Mouse (Mus musculus): ENCODE measurements around the gene Trp53. TPM values are rescaled to one million over a fixed set of nuclear protein-coding genes. Genes with fewer than 3 reads are reported as not detected.

Trp53 gene
- total RNA-seq, 4 experiments from 2014 or later = 12.6 to 17.2 (median 13.8) TPM

DNA sequence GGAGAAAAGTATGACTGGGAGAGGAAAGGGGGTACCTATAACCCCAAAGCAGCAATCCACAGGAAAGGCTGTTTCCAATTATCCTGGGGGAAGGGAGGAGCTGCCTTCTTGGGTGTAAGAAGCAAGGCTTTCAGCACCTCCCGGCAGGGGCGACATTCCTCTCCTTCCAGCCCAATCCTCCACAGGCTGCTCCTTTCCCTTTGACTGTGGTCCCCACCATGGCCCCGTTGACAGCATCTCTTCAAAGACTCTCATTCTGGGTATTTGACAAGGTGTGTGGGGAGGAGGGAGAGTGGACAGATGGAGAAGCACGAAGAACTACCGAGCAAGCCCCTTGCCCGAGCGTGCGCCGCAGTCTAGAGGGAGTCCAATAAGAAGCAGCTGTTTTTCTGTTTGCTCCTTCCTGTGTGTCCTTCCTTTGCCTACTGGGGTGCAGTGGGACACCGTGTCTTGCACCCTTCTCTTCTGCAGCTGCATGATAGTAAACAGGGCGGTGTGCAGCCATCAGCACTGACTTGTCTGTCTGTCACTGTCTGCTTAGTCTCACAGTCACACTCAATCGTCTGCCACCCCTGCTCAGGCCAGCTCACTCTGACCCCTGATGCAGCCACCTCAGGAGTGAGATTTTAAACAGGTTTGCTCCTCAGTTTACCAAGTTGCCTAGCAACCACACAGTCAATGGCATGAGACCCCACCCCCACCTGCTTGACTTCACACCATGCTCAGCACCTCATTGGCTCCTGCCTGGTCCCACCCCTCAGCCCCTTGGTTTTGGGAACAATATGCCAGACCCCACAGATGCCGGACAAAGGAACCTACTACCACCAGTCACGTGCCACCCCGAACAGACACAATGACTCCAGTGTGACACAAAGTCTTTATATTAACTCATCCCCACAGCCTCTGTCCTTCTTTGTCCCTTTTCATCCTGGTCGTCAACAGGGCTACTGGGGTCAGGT lies 19.0 kb upstream of the Trp53 start:
- no peak for DNase-seq (ENCODE audit: low spot score in 2 of 2)

DNA sequence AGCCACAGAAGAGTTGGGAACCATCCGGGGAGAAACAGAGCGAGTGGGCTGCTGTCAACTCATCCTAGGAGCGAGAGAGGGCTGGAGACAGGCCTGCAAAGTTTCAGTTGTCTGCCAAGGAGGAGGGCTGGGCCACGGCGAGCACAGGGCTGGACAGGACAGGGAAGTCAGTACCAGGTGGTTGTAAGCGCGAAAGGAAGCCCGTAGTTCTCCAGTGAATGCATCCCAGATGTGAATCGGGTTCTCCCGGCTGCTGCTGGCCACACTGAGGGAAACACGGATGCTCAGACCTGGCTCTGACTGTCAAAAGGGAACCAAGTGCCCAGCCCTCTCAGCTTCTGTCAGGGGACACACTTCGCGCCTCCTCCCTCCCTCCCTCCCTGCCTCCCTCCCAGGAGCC lies 16.8 kb upstream of the Trp53 start:
- DNase-seq (ENCODE audit: low spot score in 2 of 2) = no peak

DNA sequence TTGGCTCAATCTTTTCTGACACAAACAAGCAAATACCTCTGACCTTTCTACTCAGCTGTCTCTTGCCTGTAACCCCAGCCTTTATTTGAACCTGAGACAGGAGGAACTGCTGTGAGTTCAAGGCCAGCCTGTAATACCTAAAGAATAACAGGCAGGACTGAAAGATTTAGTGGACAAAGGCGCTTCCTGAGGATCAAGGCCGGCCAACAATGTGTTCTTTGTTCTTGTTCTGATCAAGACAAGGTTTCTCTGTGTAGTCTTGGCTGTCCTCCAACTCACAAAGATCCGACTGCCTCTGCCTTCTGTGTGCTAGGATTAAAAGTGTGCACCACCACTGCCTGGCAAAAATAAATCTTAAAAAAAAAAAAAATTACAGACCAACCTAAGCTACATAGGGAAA lies 15.8 kb upstream of the Trp53 start:
- no peak for DNase-seq (ENCODE audit: low spot score in 2 of 2)

DNA sequence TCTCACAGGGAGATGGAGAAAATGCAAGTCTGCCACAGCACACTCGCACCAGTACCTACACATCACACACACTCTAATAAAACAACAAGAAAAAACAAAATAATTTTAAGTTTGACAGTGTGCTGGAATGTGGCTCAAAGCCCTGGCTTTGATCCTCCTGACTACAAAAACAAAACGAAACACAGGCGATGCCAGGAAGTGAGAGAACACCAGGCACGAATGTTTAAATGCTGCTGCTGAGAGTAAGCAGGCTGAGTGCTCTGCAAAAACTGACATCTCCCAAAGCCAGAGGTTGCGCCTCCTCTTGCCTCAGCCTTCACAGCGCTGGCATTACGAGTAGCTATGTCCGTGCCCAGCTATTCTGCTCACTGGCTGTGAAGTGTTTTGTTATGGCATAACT lies 15.0 kb upstream of the Trp53 start:
- DNase-seq (ENCODE audit: low spot score in 2 of 2) = no peak

DNA sequence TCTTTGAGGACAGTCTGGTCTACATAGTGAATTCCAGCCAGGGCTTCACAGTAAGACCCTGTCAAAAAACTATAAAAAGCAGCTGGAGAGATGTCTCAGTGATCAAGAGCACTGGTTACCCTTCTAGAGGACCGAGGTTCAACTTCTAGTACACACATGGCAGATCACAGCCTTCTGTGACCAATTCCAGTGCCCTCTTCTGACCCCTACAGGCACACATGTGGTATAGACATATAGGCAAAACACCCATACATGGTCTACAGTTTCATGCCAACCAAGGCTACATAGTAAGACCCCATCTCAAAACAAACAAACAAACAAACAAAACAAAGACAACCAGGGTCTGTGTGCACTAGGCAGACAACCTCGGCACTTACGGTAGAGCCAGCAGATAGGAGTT lies 4.9 kb upstream of the Trp53 start:
- DNase-seq (ENCODE audit: low spot score in 2 of 2) = no peak

DNA sequence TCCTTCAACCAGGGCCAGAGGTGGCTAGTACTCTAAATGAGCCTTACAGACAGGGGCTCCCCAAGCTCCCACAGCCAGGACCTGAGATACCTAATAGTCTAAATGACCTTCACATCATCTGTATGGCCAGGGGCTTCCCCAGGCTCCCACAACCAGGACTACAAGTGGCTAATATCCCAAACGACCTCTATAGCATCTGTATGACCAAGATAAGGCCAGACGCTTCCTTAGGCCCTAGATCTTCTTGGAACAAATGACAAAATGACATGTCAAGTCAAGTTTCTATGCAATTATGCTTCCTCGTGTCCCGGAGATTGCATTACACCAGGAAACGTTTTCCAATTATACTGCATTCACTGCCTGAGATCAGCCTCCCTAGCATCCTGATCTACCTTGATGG lies 3.9 kb upstream of the Trp53 start:
- DNase-seq (ENCODE audit: low spot score in 2 of 2) = no peak

DNA sequence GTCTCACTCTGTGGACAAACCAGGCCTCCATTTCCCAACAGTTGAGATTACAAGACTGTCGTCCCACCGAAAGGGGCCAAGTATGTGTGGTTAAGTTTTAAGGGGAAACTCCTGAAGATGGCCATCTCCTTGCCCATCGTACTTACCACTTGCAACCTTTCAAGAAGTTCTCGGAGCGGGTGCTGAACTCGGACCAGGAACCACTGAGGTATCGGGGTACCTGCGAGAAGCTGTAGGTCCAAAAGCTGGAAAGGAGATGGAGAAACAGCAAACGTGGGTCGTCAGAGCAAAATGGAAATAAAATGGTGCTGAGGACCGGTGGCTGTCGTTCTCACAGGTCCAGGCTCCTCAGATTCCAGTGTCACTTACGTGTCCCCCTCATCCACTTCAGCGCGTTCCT lies 1.9 kb upstream of the Trp53 start:
- no peak for DNase-seq (ENCODE audit: low spot score in 2 of 2)

DNA sequence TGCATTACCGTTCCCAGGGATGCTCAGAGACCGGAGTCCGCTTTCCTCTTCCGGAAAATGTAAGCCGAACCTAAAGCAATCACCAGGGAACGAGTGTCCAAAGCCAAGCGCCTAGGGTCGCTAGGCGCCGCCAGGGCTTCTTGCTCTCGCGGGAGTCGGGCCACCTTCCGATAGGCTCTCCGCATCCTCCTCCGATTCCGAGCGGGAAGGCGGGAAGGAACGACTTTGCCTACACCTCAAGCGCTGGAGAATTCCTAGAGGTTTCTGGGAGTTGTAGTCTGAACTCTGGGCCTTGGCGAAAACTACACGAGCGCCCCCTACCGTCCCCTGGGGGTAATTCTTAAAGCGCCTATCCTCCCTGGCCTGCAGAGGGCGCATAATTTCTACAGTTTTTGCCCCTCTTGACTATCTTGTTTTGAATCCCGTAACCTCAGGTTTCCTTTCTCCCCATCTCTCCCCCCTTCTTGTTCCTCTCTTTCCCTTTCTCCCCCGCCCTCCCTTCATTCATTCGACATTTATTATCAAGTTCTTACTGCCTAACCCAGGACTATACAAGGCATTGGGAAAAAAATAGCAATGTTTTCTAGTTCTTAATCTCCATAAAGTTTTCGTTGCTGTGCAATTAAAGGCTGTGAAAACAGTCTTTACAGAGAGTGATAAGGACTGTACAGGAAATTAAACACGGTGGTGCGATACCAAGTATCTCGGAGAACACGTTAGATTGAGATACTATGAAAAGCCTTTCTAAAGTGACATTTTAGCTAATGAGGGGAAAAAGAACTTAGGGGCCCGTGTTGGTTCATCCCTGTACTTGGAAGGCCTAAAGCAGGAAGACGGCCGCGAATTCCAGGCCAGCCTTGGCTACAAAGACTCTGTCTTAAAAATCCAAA lies 786 bp upstream of the Trp53 start:
- DNase-seq (ENCODE audit: low spot score in 2 of 2) = peak; percentile 97 to 98

DNA sequence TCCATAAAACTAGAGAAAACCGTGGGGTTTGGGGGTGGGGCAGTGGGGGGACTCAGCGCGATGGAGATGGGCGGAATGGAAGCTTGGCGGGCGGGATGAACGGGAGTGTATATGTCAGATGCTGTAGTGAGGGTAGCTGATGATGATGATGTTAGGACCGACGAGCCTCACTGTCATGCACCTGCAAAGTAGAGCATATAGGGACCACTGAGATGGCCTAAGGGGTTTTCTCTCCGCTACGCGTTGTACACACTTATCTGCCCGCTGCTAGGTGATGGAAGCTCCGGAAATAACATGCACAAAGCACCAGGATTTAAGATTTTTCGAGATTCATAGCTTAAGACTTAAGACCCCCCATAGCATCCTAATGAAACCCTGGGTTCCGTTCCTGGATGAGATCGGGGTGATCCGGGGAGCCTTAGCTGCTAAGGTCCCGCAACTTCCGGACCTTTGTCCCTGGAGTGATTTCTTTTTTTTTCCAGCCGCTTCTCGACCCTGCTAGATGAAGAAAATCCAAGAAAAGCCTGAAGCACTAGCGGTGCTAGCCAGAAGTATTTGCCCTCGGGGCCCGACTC lies 500 bp downstream of the Trp53 start:
- DNase-seq (ENCODE audit: low spot score in 2 of 2) = no peak

DNA sequence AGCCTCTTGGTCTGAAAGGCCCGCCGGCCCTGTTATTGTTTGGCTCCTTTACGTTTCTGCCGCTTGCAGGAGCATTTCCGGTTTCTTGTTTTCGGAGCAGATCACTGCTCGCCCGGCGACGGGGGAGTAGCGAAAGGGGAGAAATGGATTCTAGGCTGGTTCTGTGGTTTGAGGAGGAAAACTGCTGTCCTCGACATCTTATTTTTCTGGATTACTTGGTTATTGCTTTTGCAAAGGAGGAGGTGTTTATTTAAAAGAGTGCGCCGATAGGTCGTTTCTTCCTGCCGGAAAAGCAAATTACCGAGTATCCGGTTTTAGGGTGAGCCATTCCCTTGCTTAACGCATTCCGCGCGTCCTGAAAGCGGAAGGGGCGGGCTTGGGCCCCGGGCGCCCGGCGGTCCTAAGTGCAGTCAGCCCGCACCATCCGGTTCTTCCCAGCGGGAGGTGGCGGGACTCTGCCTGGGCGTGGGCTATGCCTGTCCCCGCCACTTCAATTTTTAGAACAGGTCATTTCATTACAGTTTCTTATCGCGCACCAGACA lies 1.1 kb downstream of the Trp53 start:
- peak; percentile 80 to 81 for DNase-seq (ENCODE audit: low spot score in 2 of 2)

DNA sequence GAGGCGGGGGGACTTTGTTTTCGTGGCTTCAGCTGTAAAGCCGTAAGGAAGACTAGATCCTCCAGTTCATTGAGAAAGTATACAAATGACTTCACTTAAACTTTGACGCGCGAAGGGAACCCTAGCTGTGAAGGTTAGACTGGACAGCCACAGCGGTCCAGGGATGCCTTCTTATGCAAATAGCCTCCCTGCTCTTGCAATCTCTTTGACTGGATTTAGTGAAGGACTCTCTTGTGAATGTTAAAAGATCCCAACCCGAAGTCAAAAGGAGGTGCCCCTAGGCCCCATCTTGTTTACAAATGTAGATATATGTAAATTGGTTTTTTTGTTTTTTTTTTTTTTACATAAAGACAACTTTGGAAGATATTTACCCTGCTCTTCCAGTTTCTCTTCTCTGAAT lies 1.7 kb downstream of the Trp53 start:
- no peak for DNase-seq (ENCODE audit: low spot score in 2 of 2)

DNA sequence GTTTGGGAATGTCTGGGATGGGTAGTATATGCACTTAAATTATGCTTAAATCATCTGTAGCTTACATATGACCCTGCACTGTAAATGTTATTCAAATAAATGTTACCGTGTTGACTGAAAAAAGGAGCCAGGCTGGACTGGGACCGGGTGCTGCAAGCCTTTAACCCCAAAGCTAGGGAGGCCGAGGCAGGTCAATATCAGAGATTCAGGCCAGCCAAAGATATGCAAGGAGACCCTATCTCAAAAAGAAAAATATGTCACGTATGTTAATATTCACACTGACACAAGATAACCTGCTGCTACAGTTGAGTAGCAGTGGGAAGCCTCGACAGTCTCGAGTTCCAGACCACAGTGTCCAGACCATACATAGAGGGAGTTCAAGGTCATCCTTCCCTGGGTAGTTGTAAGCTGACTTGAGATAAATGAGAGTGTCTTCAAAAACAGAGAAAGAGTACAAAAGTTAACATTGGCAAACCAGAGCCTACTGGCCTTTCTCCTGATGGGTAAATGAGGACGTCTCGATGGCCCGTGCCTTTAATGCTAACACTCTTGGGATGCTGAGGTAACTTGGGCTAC lies 2.2 kb downstream of the Trp53 start:
- DNase-seq (ENCODE audit: low spot score in 2 of 2) = no peak

DNA sequence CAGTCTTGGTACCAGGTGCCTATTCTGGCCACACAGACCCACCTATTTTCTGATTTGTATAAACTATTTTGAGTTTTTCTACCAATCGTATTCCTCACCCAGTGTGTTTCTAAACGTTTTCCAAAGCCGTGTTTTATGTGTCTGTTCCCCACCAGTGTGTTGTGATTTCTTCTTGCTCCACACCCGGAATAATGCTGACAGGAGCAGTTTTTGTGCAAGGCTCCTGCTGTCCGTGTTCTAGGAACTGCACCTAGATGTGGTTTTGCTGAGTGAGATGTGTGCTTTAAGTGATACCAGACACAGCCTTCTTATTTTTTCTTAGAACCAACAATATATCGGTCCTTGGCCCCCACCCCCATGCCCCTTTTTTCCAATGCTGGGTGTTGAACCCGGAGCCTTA lies 3.8 kb downstream of the Trp53 start:
- DNase-seq (ENCODE audit: low spot score in 2 of 2) = no peak

DNA sequence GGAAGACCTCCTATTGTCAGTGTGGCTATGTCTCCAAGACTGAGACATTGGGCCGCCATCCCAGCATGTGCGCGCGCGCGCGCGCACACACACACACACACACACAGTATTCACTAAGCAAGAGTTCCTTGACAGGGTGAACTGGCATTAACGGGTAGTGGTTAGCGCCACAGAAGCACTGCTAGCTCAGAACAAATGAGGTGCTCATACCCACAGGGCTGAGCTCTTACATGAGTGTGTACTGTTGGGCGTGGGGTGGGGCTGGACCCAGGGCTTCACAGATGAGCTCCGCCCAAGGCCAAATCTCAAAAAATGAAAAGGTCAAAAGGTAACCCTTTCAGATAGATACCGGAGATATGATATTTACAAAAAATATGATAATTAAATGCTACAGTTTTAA lies 4.8 kb downstream of the Trp53 start:
- no peak for DNase-seq (ENCODE audit: low spot score in 2 of 2)

DNA sequence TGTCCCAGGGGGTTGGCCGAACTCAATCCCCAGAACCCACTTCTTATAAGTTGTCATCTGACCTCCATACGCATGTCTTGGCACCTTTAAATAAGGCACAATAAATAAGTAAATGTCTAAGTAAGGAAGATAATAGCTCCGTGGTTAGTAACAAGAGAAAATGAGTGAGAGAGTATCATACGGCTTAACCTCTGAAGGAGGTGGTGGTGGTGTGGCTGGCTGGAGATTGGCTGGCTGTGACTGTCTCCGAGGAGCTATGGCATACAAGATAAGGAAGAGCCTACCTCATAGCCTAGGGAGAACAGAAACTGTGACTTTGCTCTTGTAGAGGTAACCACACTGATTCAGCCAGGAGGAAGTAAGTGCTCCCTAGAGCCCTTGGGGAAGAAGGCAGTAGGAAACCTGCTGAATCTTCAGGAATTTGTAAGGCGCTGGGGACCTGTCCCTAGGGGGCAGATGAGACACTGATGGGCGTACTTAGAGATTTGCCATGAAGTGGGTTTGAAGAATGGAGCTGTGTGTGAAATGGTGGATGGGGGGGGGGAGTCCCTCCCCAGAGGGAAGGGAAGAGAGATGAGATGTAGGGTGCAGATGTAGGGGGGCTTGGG lies 5.7 kb downstream of the Trp53 start:
- DNase-seq (ENCODE audit: low spot score in 2 of 2) = no peak

DNA sequence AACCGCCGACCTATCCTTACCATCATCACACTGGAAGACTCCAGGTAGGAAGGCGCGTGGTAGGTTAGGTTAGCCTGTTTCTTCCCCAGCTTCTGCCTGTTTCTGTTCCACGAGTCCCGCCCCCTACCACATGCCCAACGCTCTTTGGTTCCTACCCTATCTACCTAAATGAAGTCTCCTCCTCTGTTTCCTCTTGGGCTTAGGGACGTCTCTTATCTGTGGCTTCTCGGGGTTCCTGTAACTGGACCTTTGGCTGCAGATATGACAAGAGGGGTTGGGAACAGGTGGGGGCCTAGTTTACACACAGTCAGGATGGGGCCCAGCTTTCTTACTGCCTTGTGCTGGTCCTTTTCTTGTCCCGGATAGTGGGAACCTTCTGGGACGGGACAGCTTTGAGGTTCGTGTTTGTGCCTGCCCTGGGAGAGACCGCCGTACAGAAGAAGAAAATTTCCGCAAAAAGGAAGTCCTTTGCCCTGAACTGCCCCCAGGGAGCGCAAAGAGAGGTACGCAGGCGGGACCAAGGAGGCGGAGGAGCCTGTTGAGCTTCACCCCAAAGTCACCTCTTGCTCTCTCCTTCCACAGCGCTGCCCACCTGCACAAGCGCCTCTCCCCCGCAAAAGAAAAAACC lies 9.2 kb downstream of the Trp53 start:
- DNase-seq (ENCODE audit: low spot score in 2 of 2) = no peak

DNA sequence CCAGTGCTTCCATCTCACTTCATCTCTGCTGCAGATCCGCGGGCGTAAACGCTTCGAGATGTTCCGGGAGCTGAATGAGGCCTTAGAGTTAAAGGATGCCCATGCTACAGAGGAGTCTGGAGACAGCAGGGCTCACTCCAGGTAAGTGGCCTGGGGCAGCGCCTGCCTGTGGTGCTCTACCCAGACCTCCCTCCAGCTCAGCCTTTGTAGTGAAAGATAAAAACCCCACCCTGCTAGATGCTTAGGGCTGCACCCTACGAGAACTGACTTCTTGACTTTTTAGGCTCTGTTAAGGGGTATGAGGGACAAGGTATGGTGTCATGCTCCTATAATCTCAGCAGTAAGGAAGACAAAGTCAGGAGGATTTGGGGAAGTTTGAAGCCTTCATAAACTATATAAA lies 10.5 kb downstream of the Trp53 start:
- no peak for DNase-seq (ENCODE audit: low spot score in 2 of 2)

DNA sequence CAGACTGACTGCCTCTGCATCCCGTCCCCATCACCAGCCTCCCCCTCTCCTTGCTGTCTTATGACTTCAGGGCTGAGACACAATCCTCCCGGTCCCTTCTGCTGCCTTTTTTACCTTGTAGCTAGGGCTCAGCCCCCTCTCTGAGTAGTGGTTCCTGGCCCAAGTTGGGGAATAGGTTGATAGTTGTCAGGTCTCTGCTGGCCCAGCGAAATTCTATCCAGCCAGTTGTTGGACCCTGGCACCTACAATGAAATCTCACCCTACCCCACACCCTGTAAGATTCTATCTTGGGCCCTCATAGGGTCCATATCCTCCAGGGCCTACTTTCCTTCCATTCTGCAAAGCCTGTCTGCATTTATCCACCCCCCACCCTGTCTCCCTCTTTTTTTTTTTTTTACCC lies 11.3 kb downstream of the Trp53 start:
- peak in 1 of 2 experiments; percentile 51 for DNase-seq (ENCODE audit: low spot score in 2 of 2)

DNA sequence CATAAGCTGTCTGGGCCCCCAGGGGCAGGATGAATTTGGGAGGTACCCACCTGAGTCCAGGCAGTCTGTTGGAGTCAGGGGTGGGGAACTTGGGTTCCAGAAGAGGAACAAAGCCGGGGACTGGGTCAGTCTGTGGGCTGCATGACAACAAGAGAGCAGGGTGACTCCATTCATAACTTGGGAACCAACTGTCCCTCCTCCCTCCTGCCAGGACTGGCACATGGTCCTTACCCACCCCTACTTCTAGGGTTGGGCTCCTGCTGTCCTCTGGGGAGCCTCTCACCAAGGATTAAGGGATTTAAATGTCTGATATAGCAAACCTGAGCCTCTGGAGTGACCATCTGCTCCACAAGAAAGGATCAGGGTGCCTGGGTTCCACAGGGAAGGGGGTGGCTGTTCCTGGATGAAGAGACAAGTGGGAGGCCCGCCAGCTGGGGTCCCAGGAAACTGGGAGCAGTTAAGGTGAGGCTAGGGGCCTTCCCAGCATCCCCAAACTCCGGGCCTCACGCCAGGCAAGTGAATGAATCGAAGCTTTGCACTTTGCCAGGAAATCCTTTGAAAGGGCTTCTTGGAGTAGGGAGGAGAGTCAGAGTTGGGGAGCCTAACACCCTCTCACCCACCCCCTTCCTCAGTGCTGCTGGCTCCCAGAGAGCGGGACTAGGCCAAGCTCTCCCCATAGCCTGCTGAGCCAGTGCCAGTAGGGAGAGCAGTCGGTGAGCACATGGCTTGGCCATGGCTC lies 11.9 kb downstream of the Trp53 start:
- peak in 1 of 2 experiments; percentile 49 for DNase-seq (ENCODE audit: low spot score in 2 of 2)

DNA sequence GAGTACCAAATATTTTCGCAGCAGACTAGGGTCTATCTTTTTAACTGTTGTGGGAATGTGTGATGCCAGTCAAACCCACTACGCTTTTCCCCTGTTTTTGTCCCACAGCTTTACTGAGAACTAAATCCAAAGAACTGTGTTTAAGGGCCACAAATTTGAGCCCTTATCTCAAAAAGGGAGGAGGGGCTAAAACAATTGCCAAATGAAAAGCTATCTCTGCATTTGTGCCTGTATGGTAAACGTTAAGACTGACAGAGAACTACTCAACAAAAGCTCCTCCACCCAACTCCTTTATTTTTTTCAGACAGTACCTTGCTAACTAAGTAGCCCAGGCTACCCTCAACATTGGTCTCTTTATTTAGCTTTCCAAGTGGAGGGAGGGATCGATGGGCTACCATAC lies 12.6 kb downstream of the Trp53 start:
- DNase-seq (ENCODE audit: low spot score in 2 of 2) = no peak
